In the genomic region with DNA sequence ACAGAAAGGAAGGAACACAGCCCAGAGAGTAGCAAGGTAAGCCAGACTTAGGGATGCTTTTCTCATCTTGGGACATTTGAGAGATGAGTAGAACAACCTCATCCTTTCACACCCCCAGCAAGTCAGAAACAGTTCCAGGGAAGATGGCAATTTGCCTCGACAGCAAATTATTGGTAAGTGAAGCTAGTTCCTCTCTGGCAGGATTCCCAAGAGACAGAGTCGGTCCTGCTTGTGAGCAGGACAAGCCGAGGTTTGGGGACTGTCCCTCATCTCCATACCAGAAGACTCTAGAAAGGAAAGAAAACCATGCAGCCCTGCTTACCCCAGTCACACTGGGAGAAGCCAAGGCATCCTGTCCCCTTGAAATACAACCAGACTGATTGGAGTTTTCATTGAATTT, we compare ENCODE assay signal across 19 mouse cellular contexts.
DNase-seq lines count a peak whose midpoint lies in the region; ATAC-seq and TF ChIP-seq lines count a peak whose summit lies in the region.
"Had no signal": no experiment of that assay in that cellular context is flagged by ENCODE, and none has a peak within 500 bp of the region (broad histone marks: within the 10 kb centered on the region; RNA-seq: fewer than 3 reads in every experiment).

No protein-coding gene starts in this region.

- H3K4me1 ChIP-seq in lung, adult 2 months (ENCODE audit: control insufficient read depth, insufficient read depth, low read length): peaks cover 12% of the 10 kb centered on the region
- H3K4me1 ChIP-seq: midbrain, embryonic 12.5 days had no signal

- no peak for TF ChIP-seq POLR2A in lung, adult 2 months (IDR thresholded peaks at IDR 0.05; ENCODE audit: borderline replicate concordance, extremely low read depth, low read depth, low read length)

- peak; percentile 63 to 65 for DNase-seq in cerebellum, postnatal 10 days
- peak; percentile 29 for DNase-seq in kidney, adult 9 months
- no peak for DNase-seq in kidney, postnatal 14 days
- peak; percentile 57 for DNase-seq in lung, postnatal 10 days
- no peak for DNase-seq in lung, adult 2 months
- no peak for DNase-seq in layer of hippocampus, adult 11-12 months (ENCODE audit: low spot score)
- DNase-seq in adrenal gland, postnatal 4 days (ENCODE audit: low spot score in 2 of 2): no peak
- DNase-seq: cerebellum, adult 9-10 months; forebrain, postnatal 0 days; gastrocnemius, postnatal 14 days; thymus, postnatal 25 days had no signal

- WGBS in lung, adult 2 months: 23% methylated on average over 3 of the region's 3 CpGs

- TF ChIP-seq CTCF in lung, adult 2 months (IDR thresholded peaks at IDR 0.05; ENCODE audit: insufficient read depth, low read length): no peak

- H3K4me3 ChIP-seq in lung, adult 2 months (replicated peaks; ENCODE audit: extremely low read depth, low read depth, low read length): no peak overlapping the region
- H3K4me3 ChIP-seq: erythroblast, embryonic 14.5 days; intestine, embryonic 15.5 days; layer of hippocampus, adult 2 months; left cerebral cortex, adult 2 months; lung, embryonic 15.5 days; midbrain, embryonic 12.5 days; myocyte had no signal

- ATAC-seq in cerebellum, adult (ENCODE audit: insufficient number of reproducible peaks, low FRiP score, low TSS enrichment): no peak
- ATAC-seq: forebrain, postnatal 0 days; intestine, embryonic 15.5 days had no signal

Comparison
In these comparisons a context has a peak if more than half of its experiments do, and no peak if none do; other contexts are left out.
1. DNase-seq: peak in cerebellum, postnatal 10 days (2 of 2), kidney, adult 9 months (single experiment) and lung, postnatal 10 days (single experiment); none in kidney, postnatal 14 days (single experiment), lung, adult 2 months (single experiment), layer of hippocampus, adult 11-12 months (single experiment) and adrenal gland, postnatal 4 days (0 of 2).